Mouse (Mus musculus) MEL-GATA-1-ER (cell line): ENCODE results near the gene Gm43064.
"Not testable (repeated sequence)": the region's sequence is repeated elsewhere in the genome, so short reads cannot be mapped to it uniquely, and the experiment has no call there.

Experiments used
- DNase-seq: peaks from one replicate; pipeline ENCODE4 v3.0.0-alpha.2; 2012; ENCODE audit warnings: low read depth; ENCODE audit errors: extremely low read depth

Gm43064 gene

GRCm38 (mm10) chr3:103799507-103799906 is 9.9 kb upstream of the Gm43064 start:
- peak; percentile 100 for DNase-seq

DNA sequence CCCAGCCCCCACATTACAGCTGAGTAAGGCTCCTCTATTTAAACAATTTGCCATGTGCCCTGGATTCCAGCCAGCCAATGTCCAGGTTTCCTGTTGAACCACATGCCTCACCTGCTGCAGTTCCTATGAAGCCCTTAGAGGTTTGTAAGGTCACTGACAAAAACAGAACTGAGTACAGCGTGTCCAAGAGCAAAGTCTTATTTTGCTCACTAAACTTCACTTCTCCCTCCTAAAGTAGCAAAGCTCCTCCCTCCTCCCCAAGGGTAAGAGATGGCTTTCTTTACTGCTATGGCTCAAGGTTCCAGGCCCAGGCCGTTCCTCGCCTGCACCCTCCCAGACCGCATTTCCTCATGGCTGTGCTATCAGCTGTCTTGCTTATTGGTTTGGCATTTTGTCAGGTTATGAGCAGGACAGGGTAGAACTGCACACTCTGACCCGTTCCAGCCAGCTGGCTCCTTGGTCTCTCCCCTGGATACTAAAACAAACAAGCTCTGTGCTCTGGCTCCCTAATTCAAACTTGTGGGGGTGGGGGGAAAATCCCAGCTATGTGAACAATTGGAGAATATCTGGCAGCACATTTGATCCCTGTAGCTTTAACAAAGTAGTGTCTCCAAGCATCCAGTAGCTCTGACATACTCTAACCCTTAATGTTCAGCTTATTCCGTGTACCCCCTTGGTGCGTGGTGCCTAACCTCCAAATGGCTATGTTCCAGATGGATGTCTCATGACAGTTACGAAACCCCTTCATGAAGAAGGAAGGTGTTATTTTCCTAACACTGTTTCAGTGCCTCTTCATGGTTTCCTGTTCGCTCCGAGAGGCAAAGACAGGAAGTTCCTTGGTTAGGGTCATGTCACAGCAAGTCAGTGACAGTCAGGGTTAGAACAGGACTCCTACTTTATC is 7.5 kb upstream of the Gm43064 start:
- DNase-seq = peak; percentile 98

DNA sequence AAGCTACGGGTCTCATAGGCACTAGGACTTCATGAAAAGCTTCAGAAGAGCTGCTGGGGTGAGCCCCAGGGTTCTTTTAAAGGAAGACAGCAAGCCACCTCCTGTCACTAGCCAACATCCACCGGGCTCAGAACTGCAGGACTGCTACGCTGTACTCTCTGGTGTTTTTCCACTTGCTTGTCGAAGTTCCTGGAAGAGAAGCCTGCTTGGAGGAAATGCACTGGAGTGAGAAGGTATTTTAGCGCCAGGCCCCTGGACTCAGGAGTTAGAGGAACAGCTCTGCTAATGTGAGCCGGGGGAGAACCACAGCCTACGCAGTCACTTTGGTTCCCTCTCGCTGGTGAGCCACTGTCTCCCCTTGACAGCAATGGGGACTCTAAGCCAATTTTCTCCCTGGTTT is 6.5 kb upstream of the Gm43064 start:
- no peak for DNase-seq

GRCm38 (mm10) chr3:103805671-103806070 is 3.7 kb upstream of the Gm43064 start:
- no peak for DNase-seq

GRCm38 (mm10) chr3:103809799-103810150 is 402 bp downstream of the Gm43064 start:
- no peak for DNase-seq

GRCm38 (mm10) chr3:103810967-103811366 is 1.6 kb downstream of the Gm43064 start:
- DNase-seq = no peak

DNA sequence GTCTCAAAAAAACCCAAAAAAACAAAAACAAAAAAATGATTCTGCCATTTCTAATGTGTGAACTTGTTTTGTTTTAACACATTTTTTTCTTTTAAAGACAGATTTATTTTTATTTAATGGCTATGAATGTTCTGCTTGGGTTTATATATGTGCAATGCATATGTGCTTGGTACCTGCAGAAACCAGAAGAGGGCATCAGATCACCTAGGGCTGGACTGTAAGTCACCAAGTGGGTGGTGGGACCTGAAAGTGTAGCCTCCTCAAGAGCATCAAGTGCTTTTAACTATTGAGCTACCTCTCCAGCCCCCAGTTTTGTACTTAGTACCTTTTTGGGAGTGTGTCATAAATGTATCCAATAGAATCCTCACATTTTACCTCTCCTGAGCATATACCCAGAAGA is 18.2 kb downstream of the Gm43064 start:
- DNase-seq = no peak

GRCm38 (mm10) chr3:103829036-103829435 is 19.7 kb downstream of the Gm43064 start:
- no peak for DNase-seq

GRCm38 (mm10) chr3:103830681-103831080 is 21.3 kb downstream of the Gm43064 start:
- not testable (repeated sequence) for DNase-seq

DNA sequence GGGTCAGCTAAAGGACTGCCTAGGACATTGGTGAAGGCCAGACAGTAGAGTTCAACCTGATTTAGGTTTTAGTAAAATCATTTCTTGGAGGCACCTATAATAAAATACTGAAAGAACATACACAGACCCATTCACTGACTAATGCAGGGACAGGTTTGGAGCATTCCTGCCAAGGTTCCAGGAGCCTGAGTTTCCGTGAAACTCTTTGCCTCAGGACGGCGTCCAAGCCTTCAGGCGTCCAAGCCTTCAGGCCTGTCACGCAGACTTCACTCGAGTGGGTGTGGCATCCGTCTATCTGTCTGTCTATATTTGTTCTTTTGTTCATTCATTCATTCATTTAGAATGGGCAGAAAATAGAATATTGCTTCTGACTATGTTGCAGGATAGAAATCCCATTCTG is 21.8 kb downstream of the Gm43064 start:
- no peak for DNase-seq

GRCm38 (mm10) chr3:103832426-103832825 is 23.1 kb downstream of the Gm43064 start, which contains the start of gene Bcl2l15:
Gene Bcl2l15, plus strand, starts transcription at chr3:103832601.
- no peak for DNase-seq

DNA sequence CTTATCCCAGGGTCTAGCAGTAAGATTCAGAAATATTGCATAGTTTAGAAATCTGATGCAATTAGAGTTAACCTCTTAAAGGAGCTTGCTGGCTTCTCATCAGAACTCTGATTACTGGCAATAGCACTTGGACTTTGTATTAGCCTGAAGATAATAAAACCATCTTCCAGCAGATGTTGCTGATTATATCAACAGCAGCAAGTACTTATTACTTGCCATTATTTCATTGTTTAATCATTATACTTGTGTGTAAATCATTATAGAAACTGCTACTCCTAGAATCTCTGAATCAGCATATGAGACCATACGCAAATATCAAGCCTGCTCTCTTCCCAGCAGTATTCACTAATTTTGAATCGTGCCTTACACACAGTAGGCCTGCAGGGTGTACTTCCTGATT is 24.6 kb downstream of the Gm43064 start:
- no peak for DNase-seq

GRCm38 (mm10) chr3:103835272-103835950 is 26.0 kb downstream of the Gm43064 start:
- no peak for DNase-seq

DNA sequence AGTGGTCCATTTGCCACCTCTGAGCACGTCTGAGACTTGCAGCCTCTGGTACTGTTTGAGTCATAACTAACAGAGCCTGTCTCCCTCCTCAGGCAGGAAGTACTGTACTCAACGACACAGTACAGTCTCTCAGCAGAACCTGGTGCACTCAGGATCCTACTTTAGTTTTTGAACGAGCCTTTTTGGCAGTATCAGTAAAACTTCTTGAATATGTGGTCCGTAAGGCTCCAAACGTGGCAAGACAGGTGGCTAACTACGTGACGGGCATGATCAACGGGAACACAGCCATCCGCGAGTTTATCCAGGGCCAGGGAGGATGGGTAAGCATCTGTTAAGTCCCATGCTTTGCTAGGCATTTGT is 26.6 kb downstream of the Gm43064 start:
- no peak for DNase-seq

DNA sequence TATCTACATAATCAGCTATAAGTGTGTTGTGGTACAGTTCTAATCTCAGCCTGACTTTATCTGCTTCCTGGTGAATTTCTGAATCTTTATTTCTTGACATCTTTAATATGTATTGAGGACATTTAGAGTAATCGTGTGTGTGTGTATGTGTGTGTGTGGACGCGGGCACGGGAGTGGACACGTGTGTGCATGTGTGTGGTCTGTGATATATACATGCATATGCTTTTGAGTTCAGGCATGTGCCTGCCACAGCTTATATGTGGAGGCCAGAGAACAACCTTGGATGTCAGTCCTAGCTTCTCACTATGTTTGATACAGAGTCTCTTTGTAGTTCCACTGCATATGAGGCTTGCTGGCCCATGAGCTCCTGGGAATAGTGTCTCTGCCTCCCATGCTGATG is 27.1 kb downstream of the Gm43064 start:
- no peak for DNase-seq

DNA sequence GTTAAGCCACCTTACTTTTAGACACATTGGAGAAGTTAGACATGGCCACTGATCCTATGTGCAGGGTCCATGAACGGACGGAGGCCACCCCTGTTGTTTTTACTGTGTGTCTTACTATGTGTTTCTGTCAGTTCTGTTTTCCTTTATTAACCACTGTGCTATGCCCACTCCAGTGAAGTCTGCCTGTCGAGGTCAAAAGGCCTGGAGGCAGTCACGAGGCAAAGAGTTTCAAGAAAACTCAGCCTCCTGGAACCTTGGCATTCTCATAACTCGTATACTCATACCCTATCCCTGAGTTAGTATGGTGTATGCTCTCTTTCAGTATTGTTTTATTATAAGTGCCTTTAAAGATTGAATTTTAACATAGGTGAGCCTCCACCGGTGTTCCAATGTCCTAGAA is 30.3 kb downstream of the Gm43064 start:
- no peak for DNase-seq

- not testable (repeated sequence) for DNase-seq
Measured at GRCm38 (mm10) chr3:103840195-103840594, 30.8 kb downstream of the Gm43064 start.

GRCm38 (mm10) chr3:103840946-103841345 is 31.6 kb downstream of the Gm43064 start:
- DNase-seq = peak; percentile 64

DNA sequence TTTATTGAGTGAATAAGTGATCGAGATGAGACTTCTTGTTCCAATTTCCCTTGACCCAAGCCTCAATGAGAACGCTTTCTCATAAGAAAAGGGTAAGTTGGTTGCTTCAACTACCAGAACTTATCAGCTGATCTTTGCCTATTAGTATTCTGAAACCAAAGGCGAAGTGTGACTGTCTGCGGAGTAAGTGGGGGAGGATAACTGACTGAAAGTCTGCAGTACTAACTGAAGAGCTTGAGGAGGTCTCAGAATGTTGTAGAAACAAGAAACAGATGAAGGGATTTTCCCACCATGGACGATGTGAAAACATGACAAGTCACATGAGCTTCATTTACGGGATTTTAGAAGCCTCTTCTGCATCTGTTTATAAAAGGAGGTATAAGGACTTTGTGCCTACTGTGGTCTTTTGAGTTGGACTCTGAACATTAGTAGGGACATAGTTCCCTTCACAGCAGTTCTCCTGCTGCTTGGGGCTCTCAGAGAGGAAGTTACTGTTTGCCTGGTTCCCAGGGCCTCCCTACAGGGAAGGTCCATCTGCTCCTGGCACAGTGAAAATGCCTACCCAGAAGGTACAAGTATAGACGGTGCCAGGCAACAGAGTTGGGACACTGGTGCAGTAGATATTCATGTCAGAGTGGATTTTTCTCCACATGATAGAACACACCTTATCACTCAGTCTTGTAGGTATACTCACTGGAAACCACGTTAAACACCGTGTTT is 41.4 kb downstream of the Gm43064 start:
- no peak for DNase-seq

DNA sequence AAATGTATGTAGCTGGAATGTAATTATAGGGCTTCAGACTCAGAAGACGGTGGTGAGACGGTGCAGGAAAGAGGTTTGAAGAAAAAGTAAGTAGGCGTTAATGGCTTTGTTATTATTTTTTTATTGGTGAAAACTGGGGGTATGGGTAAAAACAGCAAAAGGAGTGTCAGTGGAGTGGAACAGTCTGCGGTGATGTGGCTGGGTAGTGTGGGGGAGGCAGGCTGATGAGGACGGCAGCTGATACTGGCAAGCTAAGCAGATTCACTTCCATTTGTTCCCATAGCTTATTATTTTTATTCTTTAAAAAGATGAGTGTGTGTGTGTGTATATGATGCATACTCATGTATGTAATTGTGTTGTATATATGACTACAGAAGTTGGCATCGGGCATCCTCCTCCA is 42.1 kb downstream of the Gm43064 start:
- DNase-seq = no peak

DNA sequence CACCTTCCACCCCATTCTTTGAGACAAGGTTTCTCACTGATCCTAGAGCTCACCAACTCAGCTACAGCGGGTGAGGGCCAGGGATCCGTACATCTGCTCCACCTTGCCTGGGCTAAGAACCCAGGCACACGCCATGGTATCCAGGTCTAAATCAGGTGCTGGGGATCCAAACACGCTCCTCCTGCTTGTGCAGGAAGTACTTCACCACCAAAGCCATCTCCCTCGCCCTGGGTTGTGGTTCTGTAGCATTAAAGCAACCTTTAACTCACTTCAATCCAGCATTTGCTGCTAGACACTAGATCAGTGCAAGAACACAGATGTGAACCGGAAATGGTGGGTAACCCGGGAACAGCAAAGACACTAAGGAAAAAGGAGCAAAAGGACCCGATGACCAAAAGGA is 42.5 kb downstream of the Gm43064 start:
- no peak for DNase-seq
